8 mouse cellular contexts compared by ENCODE assay signal in the genomic region with DNA sequence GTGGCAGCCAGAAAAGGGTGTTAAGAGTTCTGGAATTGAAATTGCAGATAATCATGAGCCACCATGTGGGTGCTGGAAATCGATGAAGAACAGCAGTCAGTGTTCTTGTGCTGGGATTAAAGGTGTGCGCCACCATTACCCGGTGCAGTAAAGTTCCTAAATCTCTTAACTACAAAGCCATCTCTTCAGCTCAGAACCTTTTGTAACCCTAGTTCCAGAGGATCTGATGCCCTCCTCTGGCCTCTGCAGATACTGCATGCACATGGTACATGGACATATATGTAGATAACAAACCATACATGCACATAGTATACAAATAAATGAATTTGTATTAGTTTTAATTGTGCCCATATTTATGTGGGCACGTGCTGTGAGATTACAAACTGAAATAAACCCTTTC. TPM values are rescaled to one million over a fixed set of nuclear protein-coding genes. Genes with fewer than 3 reads are reported as not detected.
DNase-seq lines count a peak whose midpoint lies in the region; ATAC-seq and TF ChIP-seq lines count a peak whose summit lies in the region.

No protein-coding gene starts in this region.

- no peak overlapping the region for H3K27ac ChIP-seq in hindbrain, embryonic 10.5 days
- H3K27ac ChIP-seq in hindbrain, embryonic 13.5 days, result no peak overlapping the region

- no peaks in the 10 kb centered on the region for H3K27me3 ChIP-seq in hindbrain, embryonic 10.5 days (ENCODE audit: insufficient read depth, poor library complexity, severe bottlenecking)
- no peaks in the 10 kb centered on the region for H3K27me3 ChIP-seq in hindbrain, embryonic 13.5 days
- no peaks in the 10 kb centered on the region for H3K27me3 ChIP-seq in G1E (ENCODE audit: insufficient read depth, low read length)

- H3K4me2 ChIP-seq in hindbrain, embryonic 13.5 days, result no peak overlapping the region

- WGBS in hindbrain, embryonic 10.5 days, result 95% methylated on average over 4 of the region's 4 CpGs
- 93% methylated on average over 4 of the region's 4 CpGs for WGBS in hindbrain, embryonic 13.5 days

- no peak overlapping the region for H3K4me3 ChIP-seq in hindbrain, embryonic 10.5 days
- H3K4me3 ChIP-seq in hindbrain, embryonic 13.5 days, result no peak overlapping the region
- no peak overlapping the region for H3K4me3 ChIP-seq in G1E (ENCODE audit: low read depth, low read length)

- H3K9me3 ChIP-seq in hindbrain, embryonic 10.5 days, result no peaks in the 10 kb centered on the region
- H3K9me3 ChIP-seq in hindbrain, embryonic 13.5 days, result no peaks in the 10 kb centered on the region
- no peaks in the 10 kb centered on the region for H3K9me3 ChIP-seq in G1E (replicated peaks)

- ATAC-seq in hindbrain, embryonic 13.5 days (ENCODE audit: low FRiP score), result no peak
- no peak for ATAC-seq in G1E (ENCODE audit: extremely low read depth, insufficient number of reproducible peaks, low FRiP score, poor library complexity, severe bottlenecking)

- peaks cover 4% of the 10 kb centered on the region for H3K4me1 ChIP-seq in hindbrain, embryonic 10.5 days (replicated peaks)
- H3K4me1 ChIP-seq in hindbrain, embryonic 13.5 days (replicated peaks), result peaks cover 19% of the 10 kb centered on the region
- peaks cover 27% of the 10 kb centered on the region for H3K4me1 ChIP-seq in G1E (ENCODE audit: insufficient read depth, low read depth, low read length)

- H3K36me3 ChIP-seq in hindbrain, embryonic 10.5 days, result peaks cover 91% of the 10 kb centered on the region
- peaks cover 42% of the 10 kb centered on the region for H3K36me3 ChIP-seq in hindbrain, embryonic 13.5 days
- peaks cover 75% of the 10 kb centered on the region for H3K36me3 ChIP-seq in G1E (replicated peaks)

- DNase-seq in hindbrain, embryonic 10.5 days (ENCODE audit: low spot score), result peak; percentile 9
- DNase-seq in G1E (ENCODE audit: low spot score), result no peak
- peak; percentile 41 for DNase-seq in kidney, postnatal 10 days
- peak; percentile 16 to 55 for DNase-seq in spleen, adult 18-20 months
- no peak for DNase-seq in adipocyte (ENCODE audit: low spot score)
- DNase-seq in left cerebral cortex, adult 18-20 months (ENCODE audit: low spot score in 2 of 2), result no peak
- no peak for DNase-seq in cerebellum, adult 11-12 months

- TF ChIP-seq CTCF in G1E (IDR thresholded peaks at IDR 0.05; ENCODE audit: low read depth, low read length), result peak; percentile 18; the same call in 1 of the 2 replicates

- no peak overlapping the region for H3K9ac ChIP-seq in hindbrain, embryonic 13.5 days

RNA-seq across cellular contexts. Expression of a gene that starts 8.5 kb away (rescaled TPM):
- 75.8 and 81.5 TPM in 2 replicates for polyA plus RNA-seq in hindbrain, embryonic 10.5 days (2016; fragmentation: Nextera tagmentation; extraction: Ambion mirVana)
- 79.1 and 86.2 TPM in 2 replicates for polyA plus RNA-seq in hindbrain, embryonic 13.5 days (2015; fragmentation: Nextera tagmentation; extraction: Ambion mirVana)
- total RNA-seq in G1E (2014; fragmentation: Nextera tagmentation) (40.3 and 46.9 TPM in 2 replicates), G1E (2017) (20.4 and 22.9 TPM in 2 replicates)
- polyA plus RNA-seq in G1E (2012), result 22.0 and 22.6 TPM in 2 replicates
- total RNA-seq in left cerebral cortex, adult 18-20 months (2021), result 10 to 100 TPM; 37.0 to 39.8 TPM

RNA-seq across cellular contexts. Expression of a gene that starts 29.2 kb away (rescaled TPM):
- polyA plus RNA-seq in hindbrain, embryonic 10.5 days (2016; fragmentation: Nextera tagmentation; extraction: Ambion mirVana), result 2.2 and 3.7 TPM in 2 replicates
- polyA plus RNA-seq in hindbrain, embryonic 13.5 days (2015; fragmentation: Nextera tagmentation; extraction: Ambion mirVana), result 5.7 and 6.3 TPM in 2 replicates
- total RNA-seq in G1E (2014; fragmentation: Nextera tagmentation) (not detected in 2 replicates), G1E (2017) (0.05 TPM in 1 of 2 replicates, not detected in the other)
- polyA plus RNA-seq in G1E (2012), result not detected in 2 replicates
- total RNA-seq in left cerebral cortex, adult 18-20 months (2021), result 100 to 1,000 TPM; 129 to 153 TPM

RNA-seq across cellular contexts. Expression of a gene that starts 48.2 kb away (rescaled TPM):
- polyA plus RNA-seq in hindbrain, embryonic 10.5 days (2016; fragmentation: Nextera tagmentation; extraction: Ambion mirVana), result 91.1 and 105 TPM in 2 replicates
- polyA plus RNA-seq in hindbrain, embryonic 13.5 days (2015; fragmentation: Nextera tagmentation; extraction: Ambion mirVana), result 133 TPM in 2 replicates
- 48.4 and 78.0 TPM in 2 replicates for total RNA-seq in G1E (2014; fragmentation: Nextera tagmentation)
- total RNA-seq in G1E (2017), result 54.7 and 58.5 TPM in 2 replicates
- 35.9 and 42.5 TPM in 2 replicates for polyA plus RNA-seq in G1E (2012)
- total RNA-seq in left cerebral cortex, adult 18-20 months (2021), result 100 to 1,000 TPM; 161 to 171 TPM

RNA-seq across cellular contexts. Expression of a gene that starts 54.1 kb away (rescaled TPM):
- 38.8 and 48.4 TPM in 2 replicates for polyA plus RNA-seq in hindbrain, embryonic 10.5 days (2016; fragmentation: Nextera tagmentation; extraction: Ambion mirVana)
- 60.9 and 62.1 TPM in 2 replicates for polyA plus RNA-seq in hindbrain, embryonic 13.5 days (2015; fragmentation: Nextera tagmentation; extraction: Ambion mirVana)
- total RNA-seq in G1E (2014; fragmentation: Nextera tagmentation) (60.7 and 62.9 TPM in 2 replicates), G1E (2017) (46.5 and 59.6 TPM in 2 replicates)
- 18.2 and 21.1 TPM in 2 replicates for polyA plus RNA-seq in G1E (2012)
- 100 to 1,000 TPM; 350 to 352 TPM for total RNA-seq in left cerebral cortex, adult 18-20 months (2021)

RNA-seq across cellular contexts. Expression of a gene that starts 54.5 kb away (rescaled TPM):
- polyA plus RNA-seq in hindbrain, embryonic 10.5 days (2016; fragmentation: Nextera tagmentation; extraction: Ambion mirVana), result 11.9 and 12.9 TPM in 2 replicates
- 22.6 and 23.1 TPM in 2 replicates for polyA plus RNA-seq in hindbrain, embryonic 13.5 days (2015; fragmentation: Nextera tagmentation; extraction: Ambion mirVana)
- 27.9 and 30.8 TPM in 2 replicates for total RNA-seq in G1E (2014; fragmentation: Nextera tagmentation)
- total RNA-seq in G1E (2017), result 42.8 and 45.7 TPM in 2 replicates
- polyA plus RNA-seq in G1E (2012), result 5.3 and 6.5 TPM in 2 replicates
- total RNA-seq in left cerebral cortex, adult 18-20 months (2021), result 10 to 100 TPM; 22.0 to 23.5 TPM

Comparison
In these comparisons a context has a peak if more than half of its experiments do, and no peak if none do; other contexts are left out.
1. DNase-seq: peak in hindbrain, embryonic 10.5 days (single experiment), kidney, postnatal 10 days (single experiment) and spleen, adult 18-20 months (2 of 2); none in G1E (single experiment), adipocyte (single experiment), left cerebral cortex, adult 18-20 months (0 of 2) and cerebellum, adult 11-12 months (single experiment).